Mouse (Mus musculus) T-cell, adult 2 months (primary cell): ENCODE measurements around the gene Tmem50a.
"Not testable (repeated sequence)": the region's sequence is repeated elsewhere in the genome, so short reads cannot be mapped to it uniquely, and the experiment has no call there.

ENCODE experiments used
- DNase-seq: peaks from one replicate; pipeline ENCODE4 v3.0.0; 2022; ENCODE audit warnings: low spot score

Tmem50a gene

GRCm38 (mm10) chr4:134923258-134924018, 8.6 kb upstream of the Tmem50a start, which contains the start of gene Rsrp1:
Gene Rsrp1 (plus strand): TSS chr4:134923592.
- DNase-seq = peak; percentile 97

GRCm38 (mm10) chr4:134922925-134923244, 8.1 kb upstream of the Tmem50a start:
- peak; percentile 41 for DNase-seq

DNA sequence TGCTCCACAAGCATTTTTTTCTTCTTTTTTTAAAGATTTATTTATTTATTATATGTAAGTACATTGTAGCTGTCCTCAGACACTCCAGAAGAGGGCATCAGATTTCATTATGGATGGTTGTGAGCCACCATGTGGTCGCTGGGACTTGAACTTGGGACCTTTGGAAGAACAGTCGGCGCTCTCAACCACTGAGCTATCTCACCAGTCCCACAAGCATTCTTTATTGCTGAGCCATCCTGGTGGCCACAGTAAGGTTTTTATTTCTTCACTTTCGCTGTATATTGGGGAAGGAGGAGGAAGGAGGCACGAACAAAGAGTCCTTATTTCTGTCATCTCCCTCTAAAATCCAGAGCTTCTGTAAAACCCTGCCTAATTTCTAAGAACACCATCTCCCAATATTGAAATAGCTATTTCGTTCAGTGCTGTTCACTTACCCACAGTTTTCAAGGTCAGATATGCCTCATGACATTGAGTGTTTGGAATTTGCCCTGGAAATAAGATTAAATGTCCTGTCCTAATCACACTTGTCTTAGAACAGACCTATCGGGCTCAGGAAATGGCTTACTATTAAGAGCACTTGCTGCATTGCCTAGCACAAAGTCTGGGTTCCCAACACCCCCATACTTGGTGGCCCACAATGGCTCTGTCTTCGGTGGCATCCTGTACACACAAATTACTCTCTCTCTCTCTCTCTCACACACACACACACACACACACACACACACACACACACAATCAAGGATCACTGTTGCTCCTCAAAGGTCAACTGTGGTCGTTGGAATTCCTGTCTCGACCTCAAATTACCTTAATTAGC, 7.5 kb upstream of the Tmem50a start:
- peak; percentile 30 for DNase-seq

DNA sequence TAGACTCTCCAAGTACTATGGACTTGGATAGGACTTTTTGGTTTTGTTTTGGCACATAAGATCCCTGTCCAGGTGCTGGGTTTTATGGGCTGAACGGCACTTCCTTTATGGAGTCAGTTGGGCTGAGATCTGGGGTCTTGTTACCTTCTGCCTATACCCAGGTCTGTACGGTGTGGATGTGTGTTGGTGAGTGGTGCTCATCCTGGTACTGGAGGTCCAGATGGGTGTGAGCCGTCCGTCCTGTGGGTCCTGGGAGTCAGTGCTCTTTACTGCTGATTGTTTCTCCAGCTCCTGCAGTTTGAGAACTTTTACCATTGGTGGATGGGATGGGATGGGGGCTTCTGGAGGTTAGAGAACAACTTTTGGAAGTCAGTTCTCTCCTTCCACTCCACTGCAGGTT, 6.9 kb upstream of the Tmem50a start:
- DNase-seq = no peak

DNA sequence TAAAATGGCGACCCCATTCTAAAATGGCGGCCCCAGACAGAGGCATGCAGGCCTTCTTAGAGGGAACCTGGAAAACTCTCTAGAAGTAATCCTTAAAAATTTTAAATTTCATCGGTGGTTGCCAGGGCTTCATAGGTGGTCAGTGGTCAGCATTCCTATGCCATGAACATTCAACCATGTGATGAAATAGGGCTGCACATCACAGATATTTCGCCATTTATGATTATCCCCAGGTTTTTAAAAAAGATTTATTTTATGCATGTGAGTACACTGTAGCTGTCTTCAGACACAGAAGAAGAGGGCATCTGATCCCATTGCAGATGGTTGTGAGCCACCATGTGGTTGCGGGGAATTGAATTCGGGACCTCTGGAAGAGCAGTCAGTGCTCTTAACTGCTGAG, 5.8 kb upstream of the Tmem50a start:
- DNase-seq = no peak

- peak; percentile 32 for DNase-seq
Observed at GRCm38 (mm10) chr4:134919733-134920540, 5.1 kb upstream of the Tmem50a start.

DNA sequence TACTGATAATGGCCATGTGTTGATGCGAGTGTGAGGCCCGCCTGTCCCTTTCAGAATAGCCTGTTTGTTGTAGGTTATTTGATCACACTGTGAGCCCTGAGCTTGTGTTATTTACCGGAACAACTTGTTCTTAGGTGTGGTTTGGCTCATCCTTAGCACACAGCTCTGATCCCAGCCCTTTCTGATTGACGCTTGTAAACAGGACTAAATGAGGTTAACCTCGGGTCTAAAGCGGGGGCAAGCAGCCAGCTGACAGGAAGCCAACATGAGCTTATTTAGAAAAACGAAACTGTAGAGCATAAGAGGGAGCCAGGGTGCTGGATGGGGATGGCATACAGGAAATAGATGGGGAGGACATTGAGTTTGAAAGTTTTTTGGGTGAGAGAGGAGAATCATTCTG, 3.6 kb upstream of the Tmem50a start:
- DNase-seq = peak; percentile 92

DNA sequence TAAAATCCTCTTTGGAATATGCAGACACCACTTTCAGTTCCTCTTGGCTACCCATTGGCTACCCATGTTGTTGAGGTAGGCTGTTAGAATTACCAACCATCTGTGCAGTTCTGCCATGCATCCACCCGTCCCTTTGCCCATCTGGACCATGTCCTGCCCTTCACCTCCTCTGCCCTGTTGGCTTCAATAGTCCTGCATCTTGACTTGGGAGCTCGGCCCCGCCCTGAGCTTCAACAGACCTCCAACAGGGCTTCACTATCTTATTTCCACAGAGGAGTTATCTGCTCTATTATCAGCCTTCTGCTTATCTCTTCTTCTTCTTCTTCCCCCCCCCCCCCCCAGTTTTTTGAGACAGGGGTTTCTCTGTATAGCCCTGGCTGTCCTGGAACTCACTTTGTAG, 2.4 kb upstream of the Tmem50a start:
- DNase-seq = no peak

DNA sequence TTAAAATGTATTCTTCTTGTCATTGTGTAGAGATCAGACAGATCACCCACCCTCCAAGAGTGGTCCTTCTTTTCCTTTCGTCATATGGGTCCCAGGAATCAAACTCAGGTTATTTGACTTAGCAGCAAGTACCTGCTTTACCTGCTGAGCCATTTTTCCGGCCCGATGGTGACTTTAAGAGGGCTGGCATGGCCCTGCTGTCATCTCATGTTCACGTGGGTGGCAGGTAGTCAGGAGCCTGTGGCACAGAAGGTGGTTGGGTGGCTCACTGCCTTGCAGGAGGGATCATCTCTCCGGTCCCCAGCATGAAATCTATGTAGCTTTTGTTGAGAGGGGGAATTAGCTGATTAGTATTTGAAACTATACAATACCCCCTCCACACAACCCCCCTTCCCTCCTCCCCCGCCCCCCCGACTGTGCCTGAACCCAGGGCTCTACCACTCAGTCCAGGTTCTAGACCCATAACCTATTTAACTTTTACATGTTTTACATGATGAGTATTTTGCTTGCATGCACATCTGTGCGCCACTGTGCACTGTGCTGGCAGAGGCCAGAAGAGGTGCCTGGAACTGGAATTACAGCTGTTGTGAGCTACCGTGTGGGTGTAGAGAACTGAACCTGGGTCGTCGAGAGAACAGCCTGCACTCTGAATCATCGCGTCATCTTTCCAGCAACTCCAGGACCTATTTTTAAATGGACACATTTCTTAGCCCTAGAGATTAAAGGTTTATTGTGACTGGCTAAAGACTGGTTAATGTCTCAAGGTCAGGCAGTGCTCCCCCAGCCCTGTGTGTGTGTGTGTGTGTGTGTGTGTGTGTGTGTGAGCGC, 613 bp upstream of the Tmem50a start:
- DNase-seq = peak; percentile 37

GRCm38 (mm10) chr4:134914122-134914863, 531 bp downstream of the Tmem50a start:
- no peak for DNase-seq

DNA sequence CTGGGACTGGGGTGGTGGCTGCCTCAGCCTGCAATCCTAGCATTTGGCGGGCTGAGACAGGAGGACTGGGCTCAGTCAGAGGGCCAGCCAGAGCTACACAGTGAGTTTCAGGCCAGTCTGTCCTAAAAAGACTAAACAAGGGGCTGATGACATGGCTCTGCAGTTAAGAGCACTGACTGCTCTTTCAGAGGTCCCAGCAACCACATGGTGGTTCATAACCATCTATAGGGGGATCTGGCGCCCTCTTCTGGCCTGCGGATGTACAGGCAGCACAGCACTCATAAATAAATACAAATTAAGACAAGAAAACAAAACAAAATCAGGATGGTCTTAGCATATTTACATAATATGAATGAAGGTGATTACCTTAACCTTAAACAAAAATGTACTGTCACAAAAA, 1.4 kb downstream of the Tmem50a start:
- peak; percentile 80 for DNase-seq

- DNase-seq = not testable (repeated sequence)
Observed at GRCm38 (mm10) chr4:134911406-134911805, 3.4 kb downstream of the Tmem50a start.

DNA sequence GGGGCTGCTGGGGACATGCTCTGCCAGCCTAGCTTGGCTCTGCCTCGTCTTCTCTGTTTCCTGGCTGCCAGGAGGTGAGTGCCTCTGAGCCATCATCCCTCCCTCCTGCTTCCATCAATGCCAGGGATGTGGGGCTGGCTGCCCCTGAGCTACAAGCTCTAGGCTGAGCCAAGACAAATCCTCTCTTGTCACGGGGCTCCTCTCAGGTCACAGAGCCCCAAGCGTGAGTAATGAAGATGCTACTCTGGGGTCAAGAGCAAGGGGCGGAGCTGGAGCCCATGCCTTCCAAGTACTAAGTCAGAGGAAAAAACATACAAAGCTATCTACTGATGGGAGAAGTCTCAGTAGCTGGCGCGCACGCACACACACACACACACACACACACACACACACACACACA, 11.8 kb downstream of the Tmem50a start:
- DNase-seq = no peak

- DNase-seq = no peak
Observed at GRCm38 (mm10) chr4:134901126-134901525, 13.7 kb downstream of the Tmem50a start.

- DNase-seq = no peak
Observed at GRCm38 (mm10) chr4:134897256-134897655, 17.6 kb downstream of the Tmem50a start.

DNA sequence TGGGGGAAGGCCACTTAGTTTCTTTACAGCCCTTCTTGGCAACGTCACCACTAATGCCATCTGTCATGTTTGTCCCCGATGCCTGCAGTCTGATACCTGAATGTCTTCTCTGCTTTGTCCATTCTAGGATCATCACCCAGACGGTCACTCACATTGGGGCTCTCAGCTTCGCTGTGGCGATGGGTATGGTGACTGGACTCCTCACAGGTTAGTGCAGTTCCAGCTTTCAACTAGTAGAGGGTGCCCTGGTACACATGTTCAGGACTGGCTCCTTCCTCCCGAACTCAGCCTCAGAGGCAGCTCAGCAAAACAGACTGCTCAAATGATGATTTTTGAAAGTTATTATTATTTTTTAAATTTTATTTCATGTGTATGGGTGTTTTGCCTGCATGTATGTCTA, 22.7 kb downstream of the Tmem50a start:
- DNase-seq = peak; percentile 56

DNA sequence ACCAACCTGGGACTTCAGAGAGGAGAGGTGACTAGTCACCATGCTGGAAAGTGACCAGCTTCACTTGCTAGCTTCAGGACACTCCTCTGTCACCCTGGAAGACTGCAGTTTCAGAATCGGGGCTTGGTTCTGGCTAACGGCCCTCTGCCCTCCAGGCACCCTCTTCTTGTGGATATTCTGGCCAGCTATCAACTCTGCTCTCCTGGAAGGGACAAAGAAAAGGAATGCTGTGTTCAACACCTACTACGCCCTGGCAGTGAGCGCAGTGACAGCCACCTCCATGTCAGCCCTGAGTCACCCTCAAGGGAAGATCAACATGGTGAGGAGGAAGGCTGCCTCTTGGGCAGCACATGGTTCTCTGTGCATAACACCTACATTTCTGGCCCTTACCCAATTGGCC, 30.5 kb downstream of the Tmem50a start:
- no peak for DNase-seq

- DNase-seq = no peak
Observed at GRCm38 (mm10) chr4:134883808-134884207, 31.0 kb downstream of the Tmem50a start.

DNA sequence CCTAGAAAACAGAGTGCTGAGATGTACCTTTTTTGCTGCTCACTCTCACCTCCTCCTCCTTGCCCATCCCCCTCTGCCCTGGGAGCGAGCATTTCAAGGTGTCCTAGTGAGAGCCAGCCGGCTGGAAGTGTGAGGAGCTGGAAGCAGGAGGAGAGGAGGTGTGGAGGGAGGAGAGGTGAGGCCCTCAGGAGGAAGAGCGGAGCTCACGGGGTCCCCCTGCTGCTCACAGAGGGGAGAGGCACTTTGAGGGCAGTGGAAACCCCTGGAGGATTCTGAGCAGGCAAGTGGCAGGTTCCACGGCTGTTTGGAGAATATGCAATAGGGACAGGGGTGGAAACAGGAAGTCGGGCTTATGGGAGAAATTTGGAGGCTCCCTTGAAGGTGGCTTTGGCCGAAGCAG, 31.6 kb downstream of the Tmem50a start:
- DNase-seq = peak; percentile 38

DNA sequence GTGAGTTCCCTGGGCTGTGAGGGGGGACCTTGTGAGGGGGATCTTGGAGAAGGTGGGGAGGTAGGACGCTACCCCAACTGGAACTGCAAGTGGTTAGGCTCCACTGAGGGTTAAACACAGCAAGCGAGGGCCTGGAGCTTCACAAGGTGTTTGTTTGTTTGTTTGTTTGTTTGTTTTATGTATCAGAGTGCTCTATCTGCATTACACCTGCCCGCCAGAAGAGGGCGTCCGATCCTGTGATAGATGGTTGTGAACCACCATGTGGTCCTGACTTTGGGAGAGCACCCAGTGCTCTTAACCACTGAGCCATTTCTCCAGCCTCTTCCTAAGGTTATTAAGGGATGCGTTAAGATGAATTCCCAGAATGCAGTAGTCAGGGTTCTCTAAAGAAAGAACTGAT, 34.8 kb downstream of the Tmem50a start:
- DNase-seq = peak; percentile 16

- peak; percentile 64 for DNase-seq
Observed at GRCm38 (mm10) chr4:134879410-134879981, 35.3 kb downstream of the Tmem50a start.
